Mouse (Mus musculus): ENCODE data around the gene Cib2.

DNA sequence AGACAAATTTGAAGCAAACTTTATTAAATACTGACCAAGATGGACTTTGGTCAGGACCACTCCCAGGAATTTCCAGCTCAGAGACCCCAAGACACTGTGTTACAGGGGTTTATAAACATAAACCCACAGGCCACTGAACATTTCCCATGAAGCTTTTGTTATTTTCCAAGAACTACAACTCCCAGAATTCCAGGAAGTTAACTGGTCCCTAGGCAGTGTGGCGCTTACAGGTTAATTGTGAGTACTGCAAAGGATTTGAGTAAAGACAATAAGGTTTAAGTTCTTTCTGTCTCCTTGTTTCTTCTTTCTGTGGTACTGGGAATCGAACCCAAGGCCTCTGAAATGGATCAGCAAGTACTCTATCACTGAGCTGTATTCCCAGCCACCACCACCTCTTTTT lies 8.7 kb upstream of the Cib2 start:
- TF ChIP-seq CTCF (IDR thresholded peaks at IDR 0.05; ENCODE audit: low read depth) = no peak
- TF ChIP-seq EP300 (IDR thresholded peaks at IDR 0.05; ENCODE audit: low read depth) = no peak
